Mouse (Mus musculus) E14TG2a.4 (cell line): Measurements from ENCODE around the gene Trim2.

Experiments used
- H3K27me3 ChIP-seq: 2 replicates; pipeline ENCODE4 v1.6.1; 2014; ENCODE audit warnings: low read length, control low read depth; ENCODE audit not compliant: insufficient read depth
- H3K36me3 ChIP-seq: 2 replicates; pipeline ENCODE4 v1.6.1; 2014; ENCODE audit warnings: low read length, control low read depth; ENCODE audit not compliant: insufficient read depth
- H3K4me1 ChIP-seq: replicated peaks from 2 replicates; pipeline ENCODE4 v1.6.1; 2014; ENCODE audit warnings: low read depth, low read length, control low read depth
- H3K4me3 ChIP-seq: replicated peaks from 2 replicates; pipeline ENCODE4 v1.5.1; 2014; ENCODE audit warnings: mild to moderate bottlenecking, low read length
- H3K9me3 ChIP-seq: 2 replicates; pipeline ENCODE4 v1.6.1; 2014; ENCODE audit warnings: low read length, control low read depth
- CTCF ChIP-seq: conservative IDR thresholded peaks from 2 replicates; pipeline ENCODE4 v1.5.1; 2014; ENCODE audit warnings: low read length
- NANOG ChIP-seq: IDR thresholded peaks from 2 replicates; pipeline ENCODE4 v1.6.1; 2014; ENCODE audit warnings: borderline replicate concordance, low read length, mixed read lengths
- POU5F1 ChIP-seq: IDR thresholded peaks from 2 replicates; pipeline ENCODE4 v1.6.1; 2014; ENCODE audit warnings: low read length, borderline replicate concordance

Trim2 gene

DNA sequence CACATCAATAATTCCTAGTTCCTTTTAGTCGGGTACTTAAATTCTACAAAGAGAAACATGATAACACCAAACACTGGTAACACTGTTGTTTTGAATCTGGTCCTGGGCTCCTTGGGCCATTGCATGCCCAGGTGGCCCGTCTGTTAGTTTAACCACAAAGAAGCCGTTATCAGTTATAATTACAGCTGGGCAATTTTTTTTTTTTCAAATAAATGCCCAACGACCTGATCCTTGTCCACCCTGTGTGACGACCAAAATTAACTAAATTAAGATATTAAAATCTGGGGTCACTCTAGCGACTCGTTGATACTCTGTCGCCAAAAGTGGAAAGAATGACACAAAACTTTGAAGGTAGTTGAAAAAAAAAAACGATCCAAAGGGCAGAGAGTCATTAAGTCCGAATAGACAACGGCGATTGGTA is 151.9 kb downstream of the Trim2 start:
- TF ChIP-seq CTCF: no peak
- no peak for TF ChIP-seq NANOG
- no peak for TF ChIP-seq POU5F1

GRCm38 (mm10) chr3:84149831-84150230 is 156.8 kb downstream of the Trim2 start:
- Histone ChIP-seq H3K9me3 (peaks cover 13% of the 10 kb centered on the region), H3K36me3 (peaks cover 6% of the 10 kb centered on the region), H3K4me1 (peaks cover 19% of the 10 kb centered on the region), H3K27me3 (no peaks in the 10 kb centered on the region), H3K4me3 (no peak overlapping the region)
- TF ChIP-seq CTCF: no peak
- TF ChIP-seq POU5F1: no peak
- TF ChIP-seq NANOG: no peak

More for the DNA sequence above, 151.9 kb downstream of the Trim2 start:
- H3K36me3 ChIP-seq: peaks cover 17% of the 10 kb centered on the region
- no peaks in the 10 kb centered on the region for H3K27me3 ChIP-seq
- peaks cover 24% of the 10 kb centered on the region for H3K4me1 ChIP-seq
- peaks cover 13% of the 10 kb centered on the region for H3K9me3 ChIP-seq
- H3K4me3 ChIP-seq: peak overlapping the region; percentile 57

GRCm38 (mm10) chr3:84140947-84141346 is 165.7 kb downstream of the Trim2 start:
- H3K36me3 ChIP-seq: peaks cover 5% of the 10 kb centered on the region; the same call in 1 of the 2 replicates
- TF ChIP-seq CTCF: no peak
- TF ChIP-seq NANOG: no peak
- no peak for TF ChIP-seq POU5F1
- H3K4me1 ChIP-seq: 0 out of 2 replicates have a peak, but pooled peaks cover 4% of the 10 kb centered on the region
- no peak overlapping the region for H3K4me3 ChIP-seq
- H3K9me3 ChIP-seq: no peaks in the 10 kb centered on the region
- no peaks in the 10 kb centered on the region for H3K27me3 ChIP-seq

GRCm38 (mm10) chr3:84136509-84136908 is 170.2 kb downstream of the Trim2 start:
- H3K4me1 ChIP-seq: peaks cover 10% of the 10 kb centered on the region
- H3K4me3 ChIP-seq: no peak overlapping the region
- H3K27me3 ChIP-seq: no peaks in the 10 kb centered on the region
- H3K9me3 ChIP-seq: no peaks in the 10 kb centered on the region
- H3K36me3 ChIP-seq: peaks cover 28% of the 10 kb centered on the region
- no peak for TF ChIP-seq CTCF

DNA sequence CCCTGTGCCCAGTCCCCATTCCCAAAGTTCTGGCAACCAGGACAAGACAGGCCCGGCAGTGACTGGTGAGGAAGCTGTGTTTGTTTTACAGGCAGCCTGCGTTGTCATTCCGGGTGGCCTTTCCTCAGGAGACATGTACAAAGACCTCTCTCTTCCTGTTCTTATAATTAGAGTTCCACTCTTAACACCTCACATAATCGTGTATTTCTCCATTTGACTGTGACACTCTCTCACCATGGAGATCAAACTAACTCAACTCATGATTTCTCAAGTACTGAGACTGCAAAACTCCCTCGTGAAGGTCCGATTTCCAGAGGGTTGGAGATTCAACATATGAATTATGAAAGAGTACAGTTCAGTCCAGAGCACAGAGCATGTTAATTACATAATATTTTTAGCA is 170.7 kb downstream of the Trim2 start:
- Histone ChIP-seq H3K36me3 (peaks cover 31% of the 10 kb centered on the region), H3K9me3 (no peaks in the 10 kb centered on the region), H3K4me3 (no peak overlapping the region), H3K27me3 (no peaks in the 10 kb centered on the region), H3K4me1 (peaks cover 10% of the 10 kb centered on the region)
- TF ChIP-seq POU5F1 (no peak), NANOG (no peak), CTCF (no peak)

DNA sequence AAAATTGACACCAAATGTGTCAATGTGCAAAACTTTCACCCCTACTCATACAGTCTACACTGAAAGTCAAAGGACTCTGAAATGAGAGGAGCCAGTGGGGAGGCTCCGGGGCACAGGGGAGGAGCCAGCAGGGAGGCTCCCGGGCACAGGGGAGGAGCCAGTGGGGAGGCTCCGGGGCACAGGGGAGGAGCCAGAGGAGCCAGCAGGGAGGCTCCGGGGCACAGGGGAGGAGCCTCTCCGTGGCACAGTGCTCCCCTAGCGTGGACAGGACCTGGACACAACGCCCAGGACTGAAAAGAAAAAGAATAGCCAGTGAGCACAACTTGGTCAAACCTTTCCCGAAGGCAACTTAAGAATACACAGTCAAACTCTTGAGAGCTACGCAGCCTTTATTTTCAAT is 171.3 kb downstream of the Trim2 start:
- no peak overlapping the region for H3K4me3 ChIP-seq

DNA sequence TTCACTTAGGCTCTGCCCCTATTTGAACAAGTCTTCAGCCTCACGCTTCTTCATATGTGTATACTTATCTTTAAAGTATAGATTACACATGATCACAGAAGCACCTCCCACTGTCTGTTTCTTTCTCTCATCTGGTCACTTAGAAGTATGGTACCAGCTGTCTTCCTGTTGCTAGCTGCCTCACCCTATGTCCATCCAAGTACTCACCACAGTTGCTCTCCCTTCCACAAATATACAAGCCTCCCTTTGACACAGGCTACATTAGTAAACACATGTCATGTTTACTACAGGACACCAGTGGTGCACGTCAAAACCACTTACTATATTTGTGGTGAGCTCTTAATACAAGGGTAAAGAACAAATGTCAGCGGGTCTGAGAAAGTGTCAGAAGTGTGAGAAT is 175.3 kb downstream of the Trim2 start:
- peaks cover 51% of the 10 kb centered on the region for H3K36me3 ChIP-seq
- H3K27me3 ChIP-seq: no peaks in the 10 kb centered on the region
- TF ChIP-seq POU5F1: no peak
- TF ChIP-seq NANOG: no peak
- no peak for TF ChIP-seq CTCF
- H3K4me1 ChIP-seq: peaks cover 10% of the 10 kb centered on the region
- no peak overlapping the region for H3K4me3 ChIP-seq
- H3K9me3 ChIP-seq: peaks cover 12% of the 10 kb centered on the region

More for the DNA sequence above, 171.3 kb downstream of the Trim2 start:
- no peaks in the 10 kb centered on the region for H3K27me3 ChIP-seq
- no peak for TF ChIP-seq POU5F1
- no peak for TF ChIP-seq CTCF
- no peak for TF ChIP-seq NANOG
- no peaks in the 10 kb centered on the region for H3K9me3 ChIP-seq
- H3K4me1 ChIP-seq: peaks cover 10% of the 10 kb centered on the region
- peaks cover 28% of the 10 kb centered on the region for H3K36me3 ChIP-seq

DNA sequence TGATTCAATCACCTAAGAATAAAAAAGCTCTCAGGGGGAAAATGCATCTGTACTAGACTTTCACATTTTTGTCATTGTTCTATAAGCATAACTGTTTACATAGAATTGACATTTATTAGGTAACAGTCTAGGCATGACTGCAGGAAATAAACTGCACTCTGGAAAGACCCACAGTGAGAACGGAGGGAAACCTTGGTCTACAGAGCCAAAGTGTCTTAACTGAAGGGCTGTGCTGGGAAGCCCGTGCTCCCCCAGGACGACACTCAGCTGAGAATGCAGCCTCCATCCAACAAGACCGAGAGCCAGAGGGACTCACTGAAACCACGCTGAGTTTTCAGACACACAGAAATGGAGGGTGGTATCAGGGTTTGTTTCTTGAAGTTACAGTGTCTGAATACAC is 175.9 kb downstream of the Trim2 start:
- H3K36me3 ChIP-seq: peaks cover 56% of the 10 kb centered on the region
- H3K4me1 ChIP-seq: peaks cover 10% of the 10 kb centered on the region
- TF ChIP-seq NANOG (no peak), POU5F1 (no peak), CTCF (no peak)
- peaks cover 18% of the 10 kb centered on the region for H3K9me3 ChIP-seq
- no peaks in the 10 kb centered on the region for H3K27me3 ChIP-seq
- no peak overlapping the region for H3K4me3 ChIP-seq
